Mouse (Mus musculus) embryonic fibroblast, embryonic 13.5 days (primary cell): ENCODE results near the gene Bace2.

Experiments
- CTCF ChIP-seq: IDR thresholded peaks from 2 replicates; pipeline ENCODE4 v1.5.1; 2011; ENCODE audit warnings: mild to moderate bottlenecking, control low read depth, low read length, moderate library complexity, borderline replicate concordance; ENCODE audit not compliant: insufficient read depth
- POLR2A ChIP-seq: IDR thresholded peaks from 2 replicates; pipeline ENCODE4 v1.6.1; 2011; ENCODE audit warnings: low read depth, mild to moderate bottlenecking, control low read depth, low read length, moderate library complexity

DNA sequence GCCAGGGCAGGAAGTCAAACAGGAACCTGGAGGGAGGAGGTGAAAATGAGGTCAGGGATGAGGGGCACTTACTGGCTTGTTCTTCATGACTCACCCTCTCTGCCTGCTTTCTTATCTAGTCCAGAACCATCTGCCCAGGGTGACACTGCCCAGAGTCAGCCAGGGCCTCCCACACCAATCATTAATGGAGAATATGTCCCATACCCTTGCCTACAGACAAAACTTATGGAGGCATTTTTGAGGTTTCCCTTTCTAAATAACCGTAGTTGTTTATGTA, 46.0 kb upstream of the Bace2 start:
- TF ChIP-seq CTCF (no peak), POLR2A (no peak)
